Mouse (Mus musculus): ENCODE measurements at regions not wholly inside any gene's neighbourhood (a gene's known extent, or its start where the extent isn't known, plus 50 kb on each side); places are given as distances from the start of the nearest gene placed in this dataset.

GRCm38 (mm10) chr14:94860191-94860590, 969.7 kb upstream of the Pcdh9 start:
- no peak for DNase-seq (ENCODE audit: low spot score in 2 of 2)

GRCm38 (mm10) chr14:94869011-94869410, 978.5 kb upstream of the Pcdh9 start:
- no peak for DNase-seq (ENCODE audit: low spot score in 2 of 2)

- no peak for DNase-seq (ENCODE audit: low spot score in 2 of 2)
Measured at GRCm38 (mm10) chr14:94886054-94886453, 995.0 kb upstream of the 4921530L21Rik start.

- DNase-seq (ENCODE audit: low spot score in 2 of 2) = no peak
Measured at GRCm38 (mm10) chr14:94895261-94895769, 985.7 kb upstream of the 4921530L21Rik start.

- no peak for DNase-seq (ENCODE audit: low spot score in 2 of 2)
Measured at GRCm38 (mm10) chr14:94898667-94899281, 982.3 kb upstream of the 4921530L21Rik start.

GRCm38 (mm10) chr14:94912326-94912725, 968.7 kb upstream of the 4921530L21Rik start:
- no peak for DNase-seq (ENCODE audit: low spot score in 2 of 2)

GRCm38 (mm10) chr14:94941416-94941815, 939.6 kb upstream of the 4921530L21Rik start:
- peak in 1 of 2 experiments; percentile 9 for DNase-seq (ENCODE audit: low spot score in 2 of 2)

Measured in gastrocnemius, postnatal 4 days (tissue).